Mouse (Mus musculus): ENCODE measurements around the gene Inhbe.

GRCm38 (mm10) chr10:127303136-127303535 lies 51.1 kb downstream of the Inhbe start:
- TF ChIP-seq CTCF (conservative IDR thresholded peaks at IDR 0.05; ENCODE audit: low read length) (no peak), NANOG (IDR thresholded peaks at IDR 0.05; ENCODE audit: borderline replicate concordance, low read length) (no peak), POU5F1 (IDR thresholded peaks at IDR 0.05; ENCODE audit: borderline replicate concordance, low read length) (no peak)

Measured in E14TG2a.4 (cell line).